Mouse (Mus musculus): ENCODE data around the gene Sema4c. TPM values are rescaled to one million over a fixed set of nuclear protein-coding genes. Genes with fewer than 3 reads are reported as not detected.

The Sema4c gene
- polyA plus RNA-seq, 1 experiment from 2014 or later = 2.0 TPM

- 0% methylated on average over 1 of the region's 1 CpGs for WGBS (ENCODE audit: insufficient replicate concordance)
- no peak overlapping the region for H3K9ac ChIP-seq (ENCODE audit: low read depth, low read length)
- no peak for ATAC-seq (ENCODE audit: low read depth)
Observed at GRCm38 (mm10) chr1:36593099-36593498, 35.0 kb upstream of the Sema4c start.

GRCm38 (mm10) chr1:36591408-36591807 lies 33.3 kb upstream of the Sema4c start:
- Histone ChIP-seq H3K4me2 (ENCODE audit: low read depth, low read length) (no peak overlapping the region), H3K4me1 (ENCODE audit: control insufficient read depth, low read depth, low read length) (no peaks in the 10 kb centered on the region; the same call in 1 of the 2 replicates), H3K36me3 (ENCODE audit: control insufficient read depth, insufficient read depth) (no peaks in the 10 kb centered on the region), H3K27ac (ENCODE audit: low read length) (no peak overlapping the region), H3K9me3 (replicated peaks; ENCODE audit: control insufficient read depth, low read length) (no peaks in the 10 kb centered on the region), H3K27me3 (ENCODE audit: control insufficient read depth, insufficient read depth, low read depth, low read length) (no peaks in the 10 kb centered on the region), H3K9ac (ENCODE audit: low read depth, low read length) (no peak overlapping the region), H3K4me3 (ENCODE audit: low read depth, low read length) (no peak overlapping the region)
- ATAC-seq (ENCODE audit: low read depth) = no peak
- 23% methylated on average over 2 of the region's 2 CpGs for WGBS (ENCODE audit: insufficient replicate concordance)

More at GRCm38 (mm10) chr1:36593099-36593498, 35.0 kb upstream of the Sema4c start:
- no peaks in the 10 kb centered on the region; the same call in 1 of the 2 replicates for H3K4me1 ChIP-seq (ENCODE audit: control insufficient read depth, low read depth, low read length)
- no peaks in the 10 kb centered on the region for H3K36me3 ChIP-seq (ENCODE audit: control insufficient read depth, insufficient read depth)
- no peak overlapping the region for H3K27ac ChIP-seq (ENCODE audit: low read length)
- H3K9me3 ChIP-seq (replicated peaks; ENCODE audit: control insufficient read depth, low read length) = no peaks in the 10 kb centered on the region
- H3K4me3 ChIP-seq (ENCODE audit: low read depth, low read length) = no peak overlapping the region
- H3K4me2 ChIP-seq (ENCODE audit: low read depth, low read length) = no peak overlapping the region
- no peaks in the 10 kb centered on the region for H3K27me3 ChIP-seq (ENCODE audit: control insufficient read depth, insufficient read depth, low read depth, low read length)

- no peak overlapping the region for H3K4me2 ChIP-seq (ENCODE audit: low read depth, low read length)
- no peak for ATAC-seq (ENCODE audit: low read depth)
- H3K27me3 ChIP-seq (ENCODE audit: control insufficient read depth, insufficient read depth, low read depth, low read length) = no peaks in the 10 kb centered on the region
- H3K27ac ChIP-seq (ENCODE audit: low read length) = no peak overlapping the region
- no peaks in the 10 kb centered on the region for H3K36me3 ChIP-seq (ENCODE audit: control insufficient read depth, insufficient read depth)
- H3K4me3 ChIP-seq (ENCODE audit: low read depth, low read length) = no peak overlapping the region
- no peaks in the 10 kb centered on the region; the same call in 1 of the 2 replicates for H3K4me1 ChIP-seq (ENCODE audit: control insufficient read depth, low read depth, low read length)
- WGBS (ENCODE audit: insufficient replicate concordance) = 64% methylated on average over 9 of the region's 9 CpGs
- no peaks in the 10 kb centered on the region for H3K9me3 ChIP-seq (replicated peaks; ENCODE audit: control insufficient read depth, low read length)
- no peak overlapping the region for H3K9ac ChIP-seq (ENCODE audit: low read depth, low read length)
Observed at GRCm38 (mm10) chr1:36590664-36591063, 32.5 kb upstream of the Sema4c start.

GRCm38 (mm10) chr1:36589486-36589885 lies 31.3 kb upstream of the Sema4c start:
- H3K9me3 ChIP-seq (replicated peaks; ENCODE audit: control insufficient read depth, low read length) = no peaks in the 10 kb centered on the region
- H3K4me1 ChIP-seq (ENCODE audit: control insufficient read depth, low read depth, low read length) = no peaks in the 10 kb centered on the region; the same call in 1 of the 2 replicates
- no peaks in the 10 kb centered on the region for H3K36me3 ChIP-seq (ENCODE audit: control insufficient read depth, insufficient read depth)
- ATAC-seq (ENCODE audit: low read depth) = no peak
- H3K27me3 ChIP-seq (ENCODE audit: control insufficient read depth, insufficient read depth, low read depth, low read length) = no peaks in the 10 kb centered on the region
- 61% methylated on average over 6 of the region's 6 CpGs for WGBS (ENCODE audit: insufficient replicate concordance)
- no peak overlapping the region for H3K4me3 ChIP-seq (ENCODE audit: low read depth, low read length)
- no peak overlapping the region for H3K27ac ChIP-seq (ENCODE audit: low read length)
- H3K9ac ChIP-seq (ENCODE audit: low read depth, low read length) = no peak overlapping the region
- no peak overlapping the region for H3K4me2 ChIP-seq (ENCODE audit: low read depth, low read length)

GRCm38 (mm10) chr1:36588476-36589450 lies 30.6 kb upstream of the Sema4c start:
- H3K27ac ChIP-seq (ENCODE audit: low read length) = no peak overlapping the region
- H3K9me3 ChIP-seq (replicated peaks; ENCODE audit: control insufficient read depth, low read length) = no peaks in the 10 kb centered on the region
- 52% methylated on average over 13 of the region's 13 CpGs for WGBS (ENCODE audit: insufficient replicate concordance)

GRCm38 (mm10) chr1:36587860-36588259 lies 29.7 kb upstream of the Sema4c start:
- Histone ChIP-seq H3K9ac (ENCODE audit: low read depth, low read length) (no peak overlapping the region), H3K4me2 (ENCODE audit: low read depth, low read length) (no peak overlapping the region), H3K9me3 (replicated peaks; ENCODE audit: control insufficient read depth, low read length) (no peaks in the 10 kb centered on the region), H3K4me1 (ENCODE audit: control insufficient read depth, low read depth, low read length) (no peaks in the 10 kb centered on the region; the same call in 1 of the 2 replicates), H3K36me3 (ENCODE audit: control insufficient read depth, insufficient read depth) (no peaks in the 10 kb centered on the region), H3K4me3 (ENCODE audit: low read depth, low read length) (no peak overlapping the region), H3K27ac (ENCODE audit: low read length) (no peak overlapping the region), H3K27me3 (ENCODE audit: control insufficient read depth, insufficient read depth, low read depth, low read length) (no peaks in the 10 kb centered on the region)
- WGBS (ENCODE audit: insufficient replicate concordance) = 77% methylated on average over 6 of the region's 6 CpGs
- no peak for ATAC-seq (ENCODE audit: low read depth)

More at GRCm38 (mm10) chr1:36588476-36589450, 30.6 kb upstream of the Sema4c start:
- Histone ChIP-seq H3K4me2 (ENCODE audit: low read depth, low read length) (no peak overlapping the region), H3K27me3 (ENCODE audit: control insufficient read depth, insufficient read depth, low read depth, low read length) (no peaks in the 10 kb centered on the region), H3K36me3 (ENCODE audit: control insufficient read depth, insufficient read depth) (no peaks in the 10 kb centered on the region), H3K4me1 (ENCODE audit: control insufficient read depth, low read depth, low read length) (no peaks in the 10 kb centered on the region; the same call in 1 of the 2 replicates), H3K9ac (ENCODE audit: low read depth, low read length) (no peak overlapping the region), H3K4me3 (ENCODE audit: low read depth, low read length) (no peak overlapping the region)
- ATAC-seq (ENCODE audit: low read depth) = no peak

GRCm38 (mm10) chr1:36586288-36586687 lies 28.1 kb upstream of the Sema4c start:
- Histone ChIP-seq H3K4me2 (ENCODE audit: low read depth, low read length) (no peak overlapping the region), H3K4me3 (ENCODE audit: low read depth, low read length) (no peak overlapping the region), H3K36me3 (ENCODE audit: control insufficient read depth, insufficient read depth) (no peaks in the 10 kb centered on the region), H3K27me3 (ENCODE audit: control insufficient read depth, insufficient read depth, low read depth, low read length) (no peaks in the 10 kb centered on the region), H3K9me3 (replicated peaks; ENCODE audit: control insufficient read depth, low read length) (no peaks in the 10 kb centered on the region), H3K4me1 (ENCODE audit: control insufficient read depth, low read depth, low read length) (peaks cover under 1% of the 10 kb centered on the region; the same call in 1 of the 2 replicates), H3K27ac (ENCODE audit: low read length) (no peak overlapping the region), H3K9ac (ENCODE audit: low read depth, low read length) (no peak overlapping the region)
- no peak for ATAC-seq (ENCODE audit: low read depth)
- 53% methylated on average over 4 of the region's 4 CpGs for WGBS (ENCODE audit: insufficient replicate concordance)

- WGBS (ENCODE audit: insufficient replicate concordance) = 65% methylated on average over 8 of the region's 8 CpGs
- ATAC-seq (ENCODE audit: low read depth) = no peak
Observed at GRCm38 (mm10) chr1:36583408-36584116, 25.4 kb upstream of the Sema4c start.

More at GRCm38 (mm10) chr1:36583408-36584116, 25.4 kb upstream of the Sema4c start:
- Histone ChIP-seq H3K9me3 (replicated peaks; ENCODE audit: control insufficient read depth, low read length) (no peaks in the 10 kb centered on the region), H3K4me2 (ENCODE audit: low read depth, low read length) (no peak overlapping the region), H3K4me1 (ENCODE audit: control insufficient read depth, low read depth, low read length) (peaks cover 16% of the 10 kb centered on the region), H3K27ac (ENCODE audit: low read length) (no peak overlapping the region), H3K4me3 (ENCODE audit: low read depth, low read length) (no peak overlapping the region), H3K36me3 (ENCODE audit: control insufficient read depth, insufficient read depth) (no peaks in the 10 kb centered on the region), H3K27me3 (ENCODE audit: control insufficient read depth, insufficient read depth, low read depth, low read length) (no peaks in the 10 kb centered on the region), H3K9ac (ENCODE audit: low read depth, low read length) (no peak overlapping the region)

All from liver, embryonic 16.5 days (tissue).